Mouse (Mus musculus) erythroid progenitor cell, adult 5-6 weeks (primary cell): Measurements from ENCODE around the gene B4galt3. TPM values are rescaled to one million over a fixed set of nuclear protein-coding genes. Genes with fewer than 3 reads are reported as not detected.
"Not testable (repeated sequence)": the region's sequence is repeated elsewhere in the genome, so short reads cannot be mapped to it uniquely, and the experiment has no call there.

ENCODE experiments used
- ATAC-seq: replicated peaks from 2 replicates; pipeline ENCODE4 v1.8.0; 2016; ENCODE audit warnings: moderate number of reproducible peaks, mild to moderate bottlenecking, moderate TSS enrichment, inconsistent platforms; ENCODE audit not compliant: poor library complexity, low FRiP score, severe bottlenecking
- total RNA-seq, 2 experiments: library from RNA; stranded (forward) in 1 of 2; stranded (reverse) in 1 of 2; fragments of 150-400 nt in 1 of 2; fragments of 186-747, 209-891 nt in 1 of 2; gene quantifications; 2 replicates each; pipeline versions ENCODE4 v1.2.3 to v1.2.4; 2015 to 2017; ENCODE audit warnings: low replicate concordance in 2 of 2

B4galt3 gene
- total RNA-seq, 2 experiments from 2014 or later, result 19.7 to 26.8 TPM

DNA sequence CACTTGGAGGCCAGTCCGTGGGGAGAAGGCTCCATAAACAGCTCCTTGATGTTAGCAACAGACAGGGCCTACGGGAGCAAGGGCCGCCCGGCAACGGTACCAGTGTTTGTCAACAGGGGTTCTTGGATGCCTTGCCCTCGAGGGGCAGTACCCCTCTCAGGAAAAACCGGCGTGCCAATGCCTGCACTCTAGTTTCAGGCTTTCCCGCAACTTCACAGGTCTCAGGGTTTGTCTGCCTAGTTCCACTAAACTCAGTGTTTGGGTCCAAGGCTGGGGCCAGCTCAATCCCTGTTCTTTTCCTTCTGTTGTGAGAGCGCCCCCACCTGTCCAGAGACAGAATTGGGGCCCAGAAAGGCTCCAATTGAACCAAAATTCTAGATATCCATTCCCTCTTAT, 11.4 kb downstream of the B4galt3 start:
- peak; percentile 63 for ATAC-seq

DNA sequence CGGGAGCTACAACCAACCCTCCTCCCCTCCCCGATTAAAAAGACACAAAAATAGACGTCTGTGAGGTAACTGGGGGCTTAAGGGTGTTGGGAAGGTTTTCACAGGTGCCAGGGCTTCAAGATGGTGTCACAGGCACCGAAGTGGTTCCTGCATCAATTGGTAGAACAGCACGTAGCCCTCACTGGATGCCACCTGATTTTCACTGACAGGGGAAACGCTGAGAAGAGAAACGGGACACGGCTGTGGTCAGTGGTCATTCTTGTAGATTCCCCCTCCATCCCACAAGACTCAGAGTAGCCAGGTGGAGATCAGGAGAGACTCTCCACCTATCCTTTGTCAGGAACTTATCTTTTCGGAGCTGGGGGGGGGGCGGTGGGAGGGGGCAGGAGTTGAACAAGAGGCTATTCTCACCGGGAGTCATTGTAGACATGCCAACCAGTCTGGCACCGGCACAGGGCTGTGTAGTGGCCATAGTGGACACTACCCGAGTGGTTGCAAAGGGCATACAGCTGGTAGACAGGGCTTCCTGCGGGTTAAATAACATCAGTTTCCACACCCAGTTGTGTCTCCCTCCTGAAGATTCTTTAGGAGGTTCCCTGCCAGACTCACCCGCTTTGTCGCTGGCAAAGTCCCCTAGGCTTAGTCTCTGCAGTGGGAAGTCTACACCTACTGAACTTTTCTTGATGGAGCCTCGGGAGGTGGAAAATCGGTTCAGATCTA, 12.1 kb downstream of the B4galt3 start:
- no peak for ATAC-seq

DNA sequence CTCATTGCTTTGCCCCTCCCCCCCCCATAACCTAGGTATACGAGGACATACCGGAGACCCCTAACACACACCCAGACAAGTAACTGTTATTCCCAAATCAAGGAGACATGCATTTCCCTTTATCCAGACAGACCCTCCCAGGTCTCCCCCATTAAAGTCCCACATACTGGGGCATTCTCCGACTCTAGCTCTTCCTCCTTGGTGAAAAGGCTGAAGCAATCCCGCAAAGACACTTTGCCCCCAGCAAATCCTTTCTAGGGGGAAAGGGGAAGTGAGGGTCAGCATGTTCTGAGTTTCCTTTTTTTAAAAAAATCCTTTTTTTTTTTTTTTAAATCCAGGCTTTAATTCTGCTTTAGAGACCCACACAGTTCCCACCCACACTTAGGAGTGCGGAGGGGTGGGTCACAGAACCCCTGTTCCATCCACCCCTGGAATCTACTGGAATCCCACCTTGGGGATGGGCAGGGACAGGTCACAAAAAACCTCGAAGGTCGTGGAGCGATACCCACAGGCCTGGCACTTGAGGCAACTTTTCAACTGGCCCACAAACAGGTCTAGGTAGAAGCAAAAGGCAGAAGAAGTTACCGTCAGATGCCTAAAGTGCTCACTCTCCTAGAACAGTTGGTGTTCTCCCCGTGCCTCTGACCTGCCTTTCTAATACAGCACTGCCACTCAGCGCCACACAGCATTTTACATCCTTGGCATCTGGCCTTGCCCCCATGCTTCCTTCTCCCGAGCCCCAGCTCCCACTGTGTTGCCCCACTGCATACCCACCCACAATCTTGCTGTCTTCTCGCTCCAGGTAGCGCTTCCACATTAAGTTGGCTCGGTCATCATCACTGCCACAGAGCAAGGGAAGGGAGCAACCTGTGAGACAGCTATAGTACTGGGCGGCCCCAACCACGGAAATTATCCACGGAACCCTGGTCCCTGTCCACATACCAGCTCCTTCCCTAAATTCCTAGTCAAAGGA, 13.3 kb downstream of the B4galt3 start:
- ATAC-seq, result no peak

DNA sequence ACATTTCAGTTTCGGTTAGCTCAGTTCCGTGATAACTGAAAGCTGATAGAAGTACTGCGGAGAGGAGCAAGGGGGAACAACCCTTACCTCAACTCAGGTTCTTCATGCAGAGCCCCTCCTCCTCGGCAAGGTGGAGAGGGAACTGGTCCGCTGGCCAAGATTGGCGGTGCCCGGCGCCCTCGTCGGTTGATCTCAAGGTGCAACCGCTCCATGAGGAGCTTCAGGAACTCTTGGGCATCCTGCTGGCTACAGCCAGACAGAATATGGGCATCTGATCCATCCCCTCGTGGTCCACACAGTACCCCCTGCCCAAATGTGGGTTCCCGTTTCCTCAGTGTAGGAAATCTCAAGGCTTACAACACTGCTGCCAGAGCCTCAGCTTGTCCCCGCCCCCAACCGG, 14.4 kb downstream of the B4galt3 start:
- no peak for ATAC-seq

- no peak for ATAC-seq
Observed at GRCm38 (mm10) chr1:171285096-171285892, 15.2 kb downstream of the B4galt3 start.

DNA sequence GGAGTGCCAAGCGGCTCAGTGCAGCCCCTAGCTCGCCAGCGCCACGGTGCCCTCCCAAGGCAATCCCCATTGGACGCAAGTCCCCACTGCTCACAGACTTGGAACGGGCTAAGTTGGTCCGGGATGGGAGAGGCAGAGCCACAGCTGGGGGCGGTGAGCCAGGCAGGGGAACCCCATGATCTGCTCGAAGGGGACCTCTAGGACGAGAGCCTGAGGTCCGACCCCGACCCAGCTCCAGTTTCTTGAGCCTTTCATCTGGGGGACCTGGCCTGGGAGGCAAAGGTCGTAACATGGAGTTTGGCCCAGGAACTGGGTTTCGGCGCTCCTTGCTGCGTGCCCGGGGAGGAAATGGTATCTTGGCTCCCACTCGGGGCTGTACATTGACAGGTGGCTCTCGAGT, 16.4 kb downstream of the B4galt3 start:
- ATAC-seq, result no peak

DNA sequence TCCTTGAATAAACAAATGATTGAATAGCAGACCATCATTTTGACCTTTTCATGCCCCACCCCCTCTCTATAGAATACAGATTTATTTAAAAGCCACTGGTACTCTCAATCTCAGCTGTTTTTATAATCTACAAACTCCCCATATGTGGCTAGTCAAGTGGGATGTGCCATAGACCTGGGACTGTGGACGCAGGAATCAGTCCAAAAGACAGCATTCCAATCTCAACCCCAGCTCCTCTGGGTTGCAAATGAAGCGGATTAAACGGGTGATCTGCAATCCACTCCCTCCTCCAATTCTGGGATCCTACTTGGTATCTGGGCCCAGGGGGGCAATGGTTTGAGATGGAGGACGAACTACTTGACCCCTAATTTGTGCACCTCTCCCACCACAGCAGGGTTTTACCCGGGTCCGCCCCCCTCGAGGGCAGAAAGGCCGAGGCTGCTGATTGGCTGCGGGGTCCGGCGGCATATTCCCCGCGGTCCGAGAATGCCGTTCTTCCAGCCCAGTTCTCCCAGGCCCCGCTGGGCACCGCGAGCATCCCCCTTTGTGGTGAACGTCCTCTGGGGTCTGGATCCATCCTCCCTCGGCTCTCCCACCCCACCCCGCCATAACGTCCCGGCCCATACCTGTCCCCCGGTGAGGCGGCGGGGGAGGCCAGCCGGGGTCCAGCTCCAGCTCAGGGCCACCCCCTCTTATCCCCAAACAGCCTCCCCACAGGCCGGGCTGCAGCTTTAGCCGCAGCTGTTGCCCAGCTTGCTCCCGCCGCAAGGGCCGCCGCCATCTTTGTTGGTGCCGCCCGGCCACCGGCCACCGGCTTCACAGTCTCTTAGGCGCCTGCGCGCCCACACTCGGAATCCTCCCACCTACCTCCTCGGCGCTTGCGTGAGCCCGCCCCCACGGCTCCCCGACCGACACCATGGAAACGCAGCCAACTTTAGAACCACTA, 17.3 kb downstream of the B4galt3 start, which contains the start of gene Usp21:
Gene Usp21 (minus strand): TSS at position 856 of the 946 bp plus-strand sequence.
- ATAC-seq, result peak; percentile 98

DNA sequence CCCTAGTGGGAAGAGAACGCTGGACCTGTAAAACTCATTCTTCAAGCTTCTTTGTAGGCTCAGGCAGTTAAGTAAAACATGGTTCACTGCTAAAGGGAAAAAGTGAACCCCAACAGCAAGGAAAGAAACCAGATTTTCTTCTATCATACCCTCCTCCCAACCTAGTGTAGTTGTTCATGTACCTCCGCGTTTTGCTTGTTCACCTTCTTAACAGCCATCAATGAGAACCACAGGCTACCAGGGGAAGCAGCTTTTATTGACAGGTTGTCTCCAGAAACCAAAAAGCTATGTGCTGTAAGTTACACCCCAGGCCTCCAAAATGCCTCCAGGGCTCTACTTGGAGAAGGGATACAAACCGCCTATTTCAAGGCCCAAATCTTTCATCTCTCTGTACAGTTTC, 18.2 kb downstream of the B4galt3 start:
- ATAC-seq, result no peak

DNA sequence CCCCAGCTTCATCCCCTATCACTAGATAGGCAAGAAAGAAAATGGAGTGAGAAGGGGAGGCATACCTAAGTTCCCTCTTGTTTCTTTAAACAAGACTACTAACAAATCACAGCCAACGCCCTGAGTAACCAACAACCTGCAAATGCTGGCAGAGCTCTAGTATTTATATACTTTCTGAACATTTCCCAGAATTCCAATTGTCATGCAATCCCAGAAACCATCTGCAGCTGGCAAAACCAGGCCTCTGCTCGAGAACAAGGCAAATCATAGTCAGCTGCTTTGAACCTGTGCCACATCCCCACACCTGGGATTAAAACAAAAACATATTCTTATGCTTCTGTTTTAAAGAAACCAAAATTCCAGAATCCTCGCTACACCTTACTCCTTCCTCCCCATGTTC, 23.2 kb downstream of the B4galt3 start:
- no peak for ATAC-seq

DNA sequence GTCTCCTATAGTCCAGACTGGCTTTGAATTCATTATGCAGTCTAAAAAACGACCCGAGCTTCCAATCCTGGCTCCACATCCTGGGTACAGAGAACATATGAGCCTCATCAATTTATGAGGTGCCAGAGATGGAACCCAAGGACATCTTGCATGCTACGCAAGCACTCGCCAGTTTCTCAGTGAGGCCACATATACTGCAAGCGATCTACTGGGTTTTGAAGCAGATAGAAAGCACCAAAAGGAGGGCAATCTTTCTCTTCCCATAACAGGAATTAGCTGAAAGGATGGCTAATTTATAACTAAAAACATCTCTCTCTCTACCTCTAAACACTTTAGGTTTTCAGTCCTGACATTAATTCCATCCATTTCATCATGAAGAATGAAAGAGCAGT, 23.8 kb downstream of the B4galt3 start:
- no peak for ATAC-seq

- ATAC-seq, result peak; percentile 92
Observed at GRCm38 (mm10) chr1:171294298-171295062, 24.4 kb downstream of the B4galt3 start, which contains the start of gene Ufc1. TSS of gene Ufc1 (minus strand) at chr1:171295024.

GRCm38 (mm10) chr1:171295063-171295402, 24.9 kb downstream of the B4galt3 start:
- no peak for ATAC-seq

- ATAC-seq, result no peak
Observed at GRCm38 (mm10) chr1:171298226-171298625, 28.1 kb downstream of the B4galt3 start.

DNA sequence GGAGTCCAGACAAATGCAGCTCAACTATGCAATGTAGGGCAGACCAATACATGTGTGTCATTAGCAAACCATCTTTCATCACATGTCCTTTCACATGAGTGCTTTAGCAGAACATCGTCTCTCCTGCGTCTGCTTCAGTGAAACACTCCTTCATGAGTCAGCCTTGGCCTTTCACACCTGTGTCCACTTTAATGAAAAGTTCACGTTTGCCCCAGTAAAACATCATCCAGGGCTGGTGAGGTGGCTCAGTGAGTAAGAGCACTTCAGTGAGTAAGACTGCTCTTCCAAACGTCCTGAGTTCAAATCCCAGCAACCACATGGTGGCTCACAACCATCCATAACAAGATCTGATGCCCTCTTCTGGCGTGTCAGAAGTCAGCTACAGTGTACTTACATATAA, 36.0 kb downstream of the B4galt3 start:
- ATAC-seq, result not testable (repeated sequence)

DNA sequence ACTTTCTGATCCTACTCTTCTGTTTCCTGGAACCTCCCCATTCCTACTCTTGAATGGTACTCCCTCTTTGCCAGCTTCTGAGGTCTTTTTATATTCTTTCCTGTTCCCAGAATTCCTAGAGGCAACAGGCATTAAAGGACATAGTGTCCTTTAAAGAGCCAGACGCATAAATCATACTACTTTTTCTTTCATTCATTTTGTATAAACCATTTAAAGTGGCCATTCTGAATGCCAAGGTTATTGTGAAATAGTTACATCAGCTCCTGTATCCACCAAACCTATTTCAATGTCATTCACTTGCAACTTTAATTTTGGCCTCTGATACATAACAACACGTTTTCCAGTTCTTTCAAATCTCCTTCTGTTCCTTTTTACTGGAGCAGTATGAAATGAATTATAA, 39.2 kb downstream of the B4galt3 start:
- no peak for ATAC-seq

DNA sequence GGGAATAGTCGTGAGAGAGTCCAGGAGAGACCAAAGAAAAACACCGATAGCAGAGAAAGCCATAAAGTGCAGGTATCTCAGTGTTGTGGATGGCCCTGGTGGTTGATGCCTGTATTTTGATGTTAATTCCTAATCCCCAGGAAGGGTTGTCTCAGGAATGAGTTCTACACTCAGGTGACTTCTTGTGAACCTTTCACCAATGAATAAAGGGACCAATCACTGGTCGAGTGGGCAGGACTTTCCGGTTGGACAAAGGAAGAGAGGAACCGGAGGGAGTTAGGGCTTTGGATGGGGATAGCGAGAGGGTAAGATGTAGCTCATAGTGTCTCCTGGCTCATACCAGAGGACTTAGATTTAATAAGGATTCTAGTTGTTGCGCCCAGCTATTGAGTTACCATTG, 49.6 kb downstream of the B4galt3 start:
- ATAC-seq, result no peak

DNA sequence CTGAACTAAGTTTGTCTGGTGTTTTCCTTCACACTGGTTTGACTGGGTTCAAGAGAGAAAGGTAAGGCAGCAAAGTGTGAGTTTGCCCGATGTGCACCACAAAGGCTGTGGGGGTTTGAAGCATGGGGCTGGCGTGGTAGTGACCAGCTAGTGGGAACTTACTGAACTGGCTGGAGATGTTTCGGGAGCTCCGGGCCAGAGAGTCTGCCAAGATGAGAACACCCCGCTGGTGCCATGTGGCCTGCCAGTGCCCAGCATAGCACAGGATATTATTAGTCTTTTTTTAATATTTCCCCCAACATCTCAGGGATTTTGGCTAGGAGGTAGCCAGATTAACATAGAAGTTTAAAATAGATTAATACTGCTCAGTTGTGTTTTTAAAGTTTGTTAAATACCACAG, 50.0 kb downstream of the B4galt3 start:
- no peak for ATAC-seq

GRCm38 (mm10) chr1:171321415-171321814, 51.3 kb downstream of the B4galt3 start:
- peak; percentile 74 for ATAC-seq
